Mouse (Mus musculus): Measurements from ENCODE around the gene Fam71e1. TPM values are rescaled to one million over a fixed set of nuclear protein-coding genes. Genes with fewer than 3 reads are reported as not detected.

The Fam71e1 gene
- polyA plus RNA-seq, 1 experiment from 2014 or later, result 9.2 TPM

DNA sequence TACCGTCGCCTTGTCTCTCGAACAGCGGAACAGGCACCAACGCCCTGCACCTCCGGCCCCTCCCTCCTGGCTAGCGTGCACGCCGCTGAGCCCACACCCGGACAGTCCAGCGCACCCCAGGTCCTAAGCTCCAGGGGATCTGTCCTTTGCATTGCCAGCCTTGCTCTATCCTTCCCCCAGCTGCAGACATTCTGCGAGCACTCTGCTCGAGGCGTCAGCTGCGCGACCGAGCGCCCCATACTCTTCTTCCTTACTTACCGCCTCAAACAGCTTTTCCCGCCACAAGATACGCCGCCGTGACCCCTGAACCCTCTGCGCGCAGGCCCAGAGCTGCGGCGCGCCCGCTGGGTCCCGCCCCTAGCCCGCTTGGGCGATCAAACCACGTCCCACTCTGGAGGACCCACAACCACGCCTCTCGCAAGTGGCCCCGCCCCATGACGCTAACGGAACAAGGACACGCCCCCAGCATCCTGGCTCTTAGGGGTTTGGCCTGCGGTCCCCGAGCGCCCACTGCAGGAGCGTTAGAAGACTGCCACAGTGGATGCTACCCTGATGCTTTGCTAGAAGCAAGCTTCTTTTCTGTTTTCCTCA, 52.2 kb downstream of the Fam71e1 start, which contains the start of gene Pold1:
TSS of gene Pold1 (minus strand) at position 353 of the 591 bp plus-strand sequence.
- Histone ChIP-seq H3K27me3 (ENCODE audit: control insufficient read depth, insufficient read depth, low read length) (no peaks in the 10 kb centered on the region), H3K27ac (replicated peaks in 1 of 2; ENCODE audit: control insufficient read depth in 1 of 2, insufficient read depth in 1 of 2, low read depth in 2 of 2, low read length in 2 of 2) (peak within 1 kb of the TSS; percentile 35 to 66; a peak in 3 of 4 replicates), H3K9me3 (ENCODE audit: control insufficient read depth, low read length) (no peaks in the 10 kb centered on the region), H3K4me2 (ENCODE audit: low read length) (peak within 1 kb of the TSS; percentile 92), H3K9ac (ENCODE audit: low read length) (peak within 1 kb of the TSS; percentile 79), H3K36me3 (ENCODE audit: control insufficient read depth, insufficient read depth, low read length) (peaks cover 32% of the 10 kb centered on the region), H3K4me1 (ENCODE audit: control insufficient read depth in 2 of 2, insufficient read depth in 2 of 2, low read length in 2 of 2) (peaks cover 11 to 18% of the 10 kb centered on the region in 2 experiments; a peak in 3 of 4 replicates), H3K4me3 (ENCODE audit: control insufficient read depth in 1 of 2, insufficient read depth in 1 of 2, low read depth in 1 of 2, low read length in 2 of 2) (peak within 1 kb of the TSS; percentile 66 to 70)
- WGBS, result under 1% methylated on average over 43 of the region's 43 CpGs
- ATAC-seq (ENCODE audit: insufficient number of reproducible peaks, insufficient read depth, low FRiP score, low read depth), result peak; percentile 96

DNA sequence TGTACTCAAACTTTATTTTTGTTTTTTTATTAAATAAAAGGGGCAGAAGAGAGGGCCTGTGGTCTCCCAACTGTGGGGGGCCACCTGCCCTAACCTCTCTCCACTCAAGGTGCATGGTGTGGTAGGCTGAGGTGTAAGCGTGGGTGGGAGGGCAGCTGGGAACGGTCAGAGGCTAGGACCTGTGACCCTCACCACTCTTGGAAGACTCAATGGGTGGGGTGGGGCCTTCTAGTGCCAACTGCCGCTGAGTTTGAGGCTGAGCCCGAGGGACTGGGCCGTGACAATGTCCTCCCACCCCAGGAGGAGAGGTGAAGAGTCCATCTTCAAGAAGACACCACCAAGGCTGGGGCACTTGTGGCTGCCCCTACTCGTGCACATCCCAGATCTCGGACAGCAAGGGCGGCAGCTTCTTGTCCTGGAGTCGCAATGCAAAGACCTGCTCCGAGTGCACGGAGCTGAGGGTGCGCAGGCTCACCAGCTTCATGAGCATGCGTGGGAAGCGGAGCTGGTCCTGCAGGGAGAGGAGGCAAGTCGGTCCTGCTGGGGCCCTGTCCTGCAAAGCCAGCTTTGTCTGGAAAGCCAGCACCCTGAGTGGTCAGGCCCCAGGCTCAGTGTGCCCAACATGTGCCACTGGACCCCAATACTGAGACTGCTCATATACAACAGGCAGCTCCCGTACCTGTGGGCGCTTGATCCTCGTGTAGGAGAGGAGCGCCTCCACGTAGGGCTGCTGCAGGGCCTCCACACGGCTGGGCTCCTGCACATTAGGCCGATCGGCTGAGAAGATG, 53.4 kb downstream of the Fam71e1 start:
- no peak overlapping the region for H3K4me2 ChIP-seq (ENCODE audit: low read length)
- ATAC-seq (ENCODE audit: insufficient number of reproducible peaks, insufficient read depth, low FRiP score, low read depth), result no peak
- H3K36me3 ChIP-seq (ENCODE audit: control insufficient read depth, insufficient read depth, low read length), result peaks cover 32% of the 10 kb centered on the region
- no peaks in the 10 kb centered on the region for H3K9me3 ChIP-seq (ENCODE audit: control insufficient read depth, low read length)
- no peaks in the 10 kb centered on the region for H3K27me3 ChIP-seq (ENCODE audit: control insufficient read depth, insufficient read depth, low read length)
- H3K4me1 ChIP-seq (ENCODE audit: control insufficient read depth in 2 of 2, insufficient read depth in 2 of 2, low read length in 2 of 2), result peaks cover 13 to 21% of the 10 kb centered on the region in 2 experiments; a peak in 3 of 4 replicates
- no peak overlapping the region for H3K4me3 ChIP-seq (ENCODE audit: control insufficient read depth in 1 of 2, insufficient read depth in 1 of 2, low read depth in 1 of 2, low read length in 2 of 2)
- WGBS, result 93% methylated on average over 23 of the region's 23 CpGs
- no peak overlapping the region for H3K27ac ChIP-seq (replicated peaks in 1 of 2; ENCODE audit: control insufficient read depth in 1 of 2, insufficient read depth in 1 of 2, low read depth in 2 of 2, low read length in 2 of 2)
- no peak overlapping the region for H3K9ac ChIP-seq (ENCODE audit: low read length)

DNA sequence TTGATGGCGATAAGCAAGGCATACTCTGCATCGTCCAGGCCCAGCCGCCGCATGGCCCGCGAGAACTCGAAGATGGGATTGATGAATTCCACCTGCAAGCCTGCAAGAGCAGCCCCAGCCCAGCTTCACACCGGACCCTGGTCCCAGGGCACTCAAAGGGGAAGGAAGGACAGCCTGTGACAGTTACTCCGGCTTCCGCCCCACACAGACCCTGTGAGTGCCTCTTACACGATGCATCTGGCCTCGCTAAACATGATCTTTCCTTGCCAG, 54.0 kb downstream of the Fam71e1 start:
- H3K4me3 ChIP-seq (ENCODE audit: control insufficient read depth in 1 of 2, insufficient read depth in 1 of 2, low read depth in 1 of 2, low read length in 2 of 2), result no peak overlapping the region
- 93% methylated on average over 12 of the region's 12 CpGs for WGBS
- ATAC-seq (ENCODE audit: insufficient number of reproducible peaks, insufficient read depth, low FRiP score, low read depth), result no peak
- no peaks in the 10 kb centered on the region for H3K27me3 ChIP-seq (ENCODE audit: control insufficient read depth, insufficient read depth, low read length)
- peaks cover 13 to 21% of the 10 kb centered on the region in 2 experiments; a peak in 3 of 4 replicates for H3K4me1 ChIP-seq (ENCODE audit: control insufficient read depth in 2 of 2, insufficient read depth in 2 of 2, low read length in 2 of 2)
- no peak overlapping the region for H3K9ac ChIP-seq (ENCODE audit: low read length)
- H3K27ac ChIP-seq (replicated peaks in 1 of 2; ENCODE audit: control insufficient read depth in 1 of 2, insufficient read depth in 1 of 2, low read depth in 2 of 2, low read length in 2 of 2), result no peak overlapping the region
- H3K9me3 ChIP-seq (ENCODE audit: control insufficient read depth, low read length), result no peaks in the 10 kb centered on the region
- H3K36me3 ChIP-seq (ENCODE audit: control insufficient read depth, insufficient read depth, low read length), result peaks cover 32% of the 10 kb centered on the region
- no peak overlapping the region for H3K4me2 ChIP-seq (ENCODE audit: low read length)

Small RNA genes within 50 kb of the gene (microRNA-seq; reads per million reads assigned to microRNA genes)
- gene Mir7052 (1.1 reads per million), gene Mir7053 (not detected)

Other genes with a start within 250 kb of the Fam71e1 start
- gene 1700028J19Rik, start 249.9 kb upstream of the Fam71e1 start, polyA plus RNA-seq (2014; fragmentation: Nextera tagmentation; extraction: Ambion mirVana), result 1.1 and 1.6 TPM in 2 replicates
- gene 2410002F23Rik, start 249.9 kb upstream of the Fam71e1 start, polyA plus RNA-seq (2014; fragmentation: Nextera tagmentation; extraction: Ambion mirVana), result 54.8 and 62.7 TPM in 2 replicates
- gene Acp4, start 239.2 kb upstream of the Fam71e1 start, polyA plus RNA-seq (2014; fragmentation: Nextera tagmentation; extraction: Ambion mirVana), result not detected in 2 replicates
- gene Gm15517, start 235.1 kb upstream of the Fam71e1 start, polyA plus RNA-seq (2014; fragmentation: Nextera tagmentation; extraction: Ambion mirVana), result not detected in 2 replicates
- 0.81 and 0.85 TPM in 2 replicates for gene Clec11a, start 189.7 kb upstream of the Fam71e1 start, polyA plus RNA-seq (2014; fragmentation: Nextera tagmentation; extraction: Ambion mirVana)
- gene Shank1, start 186.3 kb upstream of the Fam71e1 start, polyA plus RNA-seq (2014; fragmentation: Nextera tagmentation; extraction: Ambion mirVana), result 0.44 and 0.96 TPM in 2 replicates
- 0.57 and 0.59 TPM in 2 replicates for gene Syt3, start 112.5 kb upstream of the Fam71e1 start, polyA plus RNA-seq (2014; fragmentation: Nextera tagmentation; extraction: Ambion mirVana)
- 0.34 and 0.47 TPM in 2 replicates for gene 1700008O03Rik, start 110.8 kb upstream of the Fam71e1 start, polyA plus RNA-seq (2014; fragmentation: Nextera tagmentation; extraction: Ambion mirVana)
- gene Lrrc4b, start 67.6 kb upstream of the Fam71e1 start, polyA plus RNA-seq (2014; fragmentation: Nextera tagmentation; extraction: Ambion mirVana), result 4.1 and 4.5 TPM in 2 replicates
- gene Aspdh, start 31.2 kb upstream of the Fam71e1 start, polyA plus RNA-seq (2014; fragmentation: Nextera tagmentation; extraction: Ambion mirVana), result 0.34 and 1.4 TPM in 2 replicates
- 128 and 131 TPM in 2 replicates for gene Josd2, start 28.6 kb upstream of the Fam71e1 start, polyA plus RNA-seq (2014; fragmentation: Nextera tagmentation; extraction: Ambion mirVana)
- 101 and 114 TPM in 2 replicates for gene Emc10, start 52 bp upstream of the Fam71e1 start, polyA plus RNA-seq (2014; fragmentation: Nextera tagmentation; extraction: Ambion mirVana)
- gene Mybpc2, start 28.1 kb downstream of the Fam71e1 start, polyA plus RNA-seq (2014; fragmentation: Nextera tagmentation; extraction: Ambion mirVana), result 2.3 and 3.3 TPM in 2 replicates
- not detected in 2 replicates for gene Spib, start 35.5 kb downstream of the Fam71e1 start, polyA plus RNA-seq (2014; fragmentation: Nextera tagmentation; extraction: Ambion mirVana)
- gene Pold1, start 52.3 kb downstream of the Fam71e1 start, polyA plus RNA-seq (2014; fragmentation: Nextera tagmentation; extraction: Ambion mirVana), result 28.6 and 29.2 TPM in 2 replicates
- gene Nr1h2, start 57.4 kb downstream of the Fam71e1 start, polyA plus RNA-seq (2014; fragmentation: Nextera tagmentation; extraction: Ambion mirVana), result 53.3 and 57.8 TPM in 2 replicates
- 0.35 and 0.92 TPM in 2 replicates for gene Napsa, start 75.8 kb downstream of the Fam71e1 start, polyA plus RNA-seq (2014; fragmentation: Nextera tagmentation; extraction: Ambion mirVana)
- not detected in 2 replicates for gene Kcnc3, start 94.1 kb downstream of the Fam71e1 start, polyA plus RNA-seq (2014; fragmentation: Nextera tagmentation; extraction: Ambion mirVana)
- gene Myh14, start 174.3 kb downstream of the Fam71e1 start, polyA plus RNA-seq (2014; fragmentation: Nextera tagmentation; extraction: Ambion mirVana), result 0.40 and 1.9 TPM in 2 replicates
- not detected in 2 replicates for gene Izumo2, start 212.2 kb downstream of the Fam71e1 start, polyA plus RNA-seq (2014; fragmentation: Nextera tagmentation; extraction: Ambion mirVana)